Mouse (Mus musculus) urinary bladder, postnatal 25 days (tissue): Measurements from ENCODE around the gene Cfap97d1.

ENCODE experiments used
- DNase-seq: peaks from one replicate; pipeline ENCODE4 v3.0.0; 2022; ENCODE audit warnings: low spot score

The Cfap97d1 gene

DNA sequence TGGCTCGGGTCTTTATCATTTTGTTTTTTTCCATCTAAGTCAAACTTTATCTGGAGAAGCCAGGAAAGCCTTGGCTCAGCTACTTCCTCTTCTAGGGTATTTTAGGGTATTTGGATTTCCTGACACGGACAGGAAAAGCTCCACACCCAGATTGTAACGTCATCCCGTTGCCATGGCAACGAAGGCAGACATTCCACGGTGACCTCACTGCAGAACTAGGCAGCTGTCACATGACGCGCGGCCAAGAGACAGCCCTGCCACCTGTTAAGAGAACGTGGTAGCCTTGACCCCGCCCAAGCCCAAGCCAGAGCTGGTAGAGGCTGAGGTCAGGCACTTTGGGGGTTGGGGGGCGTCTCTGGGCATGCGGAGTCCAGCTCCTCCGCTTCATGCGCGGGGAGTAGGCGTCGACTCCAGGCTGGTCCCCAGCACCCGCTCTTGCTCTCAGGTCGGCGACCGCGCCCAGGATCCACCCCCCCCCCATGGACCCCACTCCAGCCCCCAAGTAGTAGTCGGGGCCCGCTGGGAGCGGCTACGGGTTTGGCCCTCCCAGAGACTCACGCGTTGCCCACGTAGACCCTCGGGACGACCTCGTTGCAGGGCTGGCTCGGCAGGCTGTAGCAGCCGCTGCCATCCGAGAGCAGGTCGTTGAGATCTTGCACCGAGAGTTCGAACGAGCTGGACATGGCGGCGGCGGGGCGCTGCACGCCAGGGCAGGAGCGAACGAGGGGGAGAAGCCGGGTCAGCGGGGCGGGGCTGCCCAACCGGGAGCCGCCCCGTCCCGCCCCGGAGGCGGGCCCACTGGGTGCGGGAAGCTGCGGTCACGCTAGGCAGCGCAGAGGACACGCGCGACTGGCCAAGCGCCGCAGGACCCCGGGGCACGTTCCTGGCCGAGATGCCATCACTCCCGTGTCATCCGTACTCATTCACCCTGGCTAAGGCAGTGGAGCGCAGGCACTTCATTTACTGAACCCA is at the start of gene Cfap97d1:
Gene Cfap97d1 (plus strand): TSS at position 226 of the 972 bp plus-strand sequence.
- DNase-seq: peak; percentile 90

- DNase-seq: no peak
Measured at GRCm38 (mm10) chr11:101935743-101936142, 48.3 kb upstream of the Cfap97d1 start.

DNA sequence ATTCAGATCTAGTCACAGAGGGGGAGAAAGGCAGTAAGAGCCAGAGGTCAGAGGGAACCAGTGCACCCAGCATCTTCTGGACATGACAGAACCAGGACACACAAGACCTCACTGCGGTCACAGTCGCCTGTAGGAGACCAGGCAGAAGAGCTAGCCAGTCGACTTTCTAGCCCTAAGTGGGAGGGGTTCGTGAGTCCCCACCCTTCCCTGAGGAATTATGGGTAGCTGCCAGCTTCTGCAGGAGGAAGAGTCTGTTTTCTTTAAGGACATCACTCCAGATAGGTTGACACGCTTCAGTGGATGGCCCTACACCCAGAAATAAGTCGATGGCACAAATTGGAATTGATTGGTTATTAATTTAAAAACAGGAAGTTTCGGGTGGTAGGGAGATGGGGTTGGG is 47.7 kb upstream of the Cfap97d1 start:
- no peak for DNase-seq

GRCm38 (mm10) chr11:101937108-101937507 is 47.0 kb upstream of the Cfap97d1 start:
- DNase-seq: no peak

GRCm38 (mm10) chr11:101943055-101943454 is 41.0 kb upstream of the Cfap97d1 start:
- DNase-seq: no peak

DNA sequence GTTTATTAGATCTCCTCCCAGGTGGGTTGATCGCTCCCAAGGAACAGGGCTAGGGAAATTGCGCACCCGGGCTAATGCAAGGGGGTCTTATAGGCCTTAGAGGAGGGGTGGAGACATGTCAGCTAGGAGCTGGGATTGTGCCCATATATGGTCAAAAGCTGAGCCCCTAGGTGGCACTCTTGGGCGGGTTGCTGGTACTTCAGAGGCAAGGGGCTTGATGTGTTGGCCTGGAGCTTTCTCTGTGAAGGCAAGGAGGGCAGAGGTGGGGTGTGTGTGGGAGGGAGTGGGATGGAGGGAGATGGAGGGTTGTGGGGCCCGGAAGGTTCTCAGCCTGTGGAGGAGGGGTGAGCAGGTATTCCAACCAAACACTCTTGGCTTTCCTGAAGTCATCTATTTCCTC is 37.6 kb upstream of the Cfap97d1 start:
- DNase-seq: no peak

- no peak for DNase-seq
Measured at GRCm38 (mm10) chr11:101950021-101950420, 34.1 kb upstream of the Cfap97d1 start.

- no peak for DNase-seq
Measured at GRCm38 (mm10) chr11:101952541-101953341, 31.3 kb upstream of the Cfap97d1 start.

DNA sequence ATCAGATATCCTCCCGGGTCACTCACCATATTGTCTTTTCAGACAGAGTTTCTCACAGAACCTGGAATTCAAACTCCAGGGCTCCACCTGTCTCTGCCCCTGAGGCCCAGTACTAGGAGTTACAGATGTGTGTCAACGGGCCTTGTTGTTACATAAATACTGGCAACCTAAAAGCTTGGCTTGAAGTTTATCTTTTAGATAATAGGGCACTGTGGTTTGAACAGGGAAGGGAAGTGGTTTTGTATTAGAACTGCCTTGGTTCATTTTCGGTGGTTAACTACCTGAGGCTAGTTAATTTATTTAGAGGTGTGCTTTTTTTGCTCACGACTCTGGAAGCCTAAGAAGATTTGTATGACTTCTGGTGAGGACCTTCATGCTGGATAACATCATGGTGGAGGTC is 30.6 kb upstream of the Cfap97d1 start:
- no peak for DNase-seq

DNA sequence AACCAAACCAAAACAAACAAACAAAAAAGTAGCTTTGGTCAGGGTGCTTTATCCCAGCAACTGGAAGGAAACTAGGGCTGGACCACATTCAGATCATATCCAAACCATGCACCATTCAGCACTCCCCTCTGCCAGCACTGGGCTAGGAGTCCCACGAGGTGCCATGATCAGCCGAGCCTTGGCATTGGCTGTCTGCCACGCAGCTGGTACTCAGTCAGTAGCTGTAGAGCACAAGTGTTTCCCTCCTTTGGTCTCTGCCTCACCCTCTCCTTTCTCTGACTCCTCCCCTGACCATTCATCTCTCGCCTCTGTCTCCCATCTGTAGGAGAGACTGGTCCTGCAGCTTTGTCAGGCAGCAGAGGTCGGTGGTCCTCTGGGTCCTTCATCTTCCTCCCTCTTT is 26.6 kb upstream of the Cfap97d1 start:
- DNase-seq: no peak

- no peak for DNase-seq
Measured at GRCm38 (mm10) chr11:101963043-101963442, 21.0 kb upstream of the Cfap97d1 start.

GRCm38 (mm10) chr11:101963473-101964291 is 20.4 kb upstream of the Cfap97d1 start:
- no peak for DNase-seq

GRCm38 (mm10) chr11:101964647-101965046 is 19.4 kb upstream of the Cfap97d1 start:
- DNase-seq: no peak

DNA sequence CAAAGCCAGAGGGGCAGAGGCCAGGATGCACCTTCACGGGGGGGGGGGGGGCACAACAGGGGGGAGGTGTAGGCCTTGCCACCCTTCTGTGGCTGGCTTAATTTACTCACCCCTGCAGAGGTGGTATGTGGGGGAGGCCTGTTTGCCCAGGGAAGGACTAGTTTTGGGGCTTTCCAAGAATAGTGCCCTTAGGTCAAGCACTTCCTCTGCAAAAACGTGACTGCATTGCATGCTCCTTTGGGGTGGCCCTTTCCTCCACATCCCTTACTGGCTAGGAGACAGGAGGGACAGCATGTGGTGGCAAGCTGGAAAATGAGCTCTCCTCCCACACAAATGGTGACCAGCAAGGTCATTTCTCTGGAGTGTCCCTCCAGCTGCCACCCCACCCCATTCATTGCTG is 18.5 kb upstream of the Cfap97d1 start:
- DNase-seq: no peak

- no peak for DNase-seq
Measured at GRCm38 (mm10) chr11:101966965-101967614, 17.0 kb upstream of the Cfap97d1 start, which contains the start of gene Sost. Gene Sost, minus strand, starts transcription at chr11:101967015.

GRCm38 (mm10) chr11:101968311-101968710 is 15.8 kb upstream of the Cfap97d1 start:
- DNase-seq: no peak

GRCm38 (mm10) chr11:101968791-101969190 is 15.3 kb upstream of the Cfap97d1 start:
- DNase-seq: peak; percentile 73

GRCm38 (mm10) chr11:101969835-101970234 is 14.2 kb upstream of the Cfap97d1 start:
- DNase-seq: no peak

DNA sequence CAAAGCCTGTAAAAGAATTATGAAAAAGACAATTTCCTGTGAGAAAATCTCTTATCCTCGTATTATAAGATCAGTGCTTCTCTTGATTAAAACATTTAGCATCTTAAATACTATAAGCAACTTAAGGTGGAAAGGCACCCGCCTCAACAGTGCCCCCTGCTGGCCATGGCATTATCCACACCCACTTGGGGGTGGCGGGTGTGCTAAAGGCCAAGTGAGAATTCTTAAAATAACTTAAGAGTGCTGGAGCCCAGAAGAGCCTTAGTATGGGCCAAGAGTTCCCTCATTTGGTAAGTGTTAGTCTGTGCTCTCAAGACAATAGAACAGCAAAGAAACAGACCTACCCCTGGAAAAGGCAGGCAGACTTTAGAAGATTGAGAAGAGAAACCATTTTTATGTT is 12.7 kb upstream of the Cfap97d1 start:
- peak; percentile 47 for DNase-seq

- DNase-seq: no peak
Measured at GRCm38 (mm10) chr11:101972097-101972496, 12.0 kb upstream of the Cfap97d1 start.

GRCm38 (mm10) chr11:101972651-101973050 is 11.4 kb upstream of the Cfap97d1 start:
- DNase-seq: no peak
